Mouse (Mus musculus) bone marrow macrophage, adult 2 months (primary cell): Measurements from ENCODE around the gene Ankrd33b. TPM values are rescaled to one million over a fixed set of nuclear protein-coding genes. Genes with fewer than 3 reads are reported as not detected.

Experiments used
- H3K27ac ChIP-seq: 2 replicates; pipeline ENCODE4 v1.5.1; 2012; ENCODE audit warnings: low read depth, low read length; ENCODE audit not compliant: insufficient read depth
- H3K4me1 ChIP-seq: 2 replicates; pipeline ENCODE4 v1.6.1; 2012; ENCODE audit warnings: low read length; ENCODE audit not compliant: control insufficient read depth, insufficient read depth
- H3K4me3 ChIP-seq: 2 replicates; pipeline ENCODE4 v1.5.1; 2012; ENCODE audit warnings: mild to moderate bottlenecking, low read length, moderate library complexity; ENCODE audit not compliant: insufficient read depth
- CTCF ChIP-seq: IDR thresholded peaks from 2 replicates; pipeline ENCODE4 v1.5.1; 2012; ENCODE audit warnings: low read depth, mild to moderate bottlenecking, low read length, moderate library complexity
- POLR2A ChIP-seq: IDR thresholded peaks from 2 replicates; pipeline ENCODE4 v1.6.1; 2012; ENCODE audit warnings: mild to moderate bottlenecking, low read depth, low read length, borderline replicate concordance
- polyA plus RNA-seq: library from polyadenylated mRNA; stranded (reverse); fragments of >200 nt; gene quantifications from 2 replicates; pipeline ENCODE4 v1.2.4, GENCODE M21; 2012; ENCODE audit not compliant: missing spikeins, insufficient read depth, insufficient read length

Gene Ankrd33b
- polyA plus RNA-seq, 1 experiment = 7.8 TPM

DNA sequence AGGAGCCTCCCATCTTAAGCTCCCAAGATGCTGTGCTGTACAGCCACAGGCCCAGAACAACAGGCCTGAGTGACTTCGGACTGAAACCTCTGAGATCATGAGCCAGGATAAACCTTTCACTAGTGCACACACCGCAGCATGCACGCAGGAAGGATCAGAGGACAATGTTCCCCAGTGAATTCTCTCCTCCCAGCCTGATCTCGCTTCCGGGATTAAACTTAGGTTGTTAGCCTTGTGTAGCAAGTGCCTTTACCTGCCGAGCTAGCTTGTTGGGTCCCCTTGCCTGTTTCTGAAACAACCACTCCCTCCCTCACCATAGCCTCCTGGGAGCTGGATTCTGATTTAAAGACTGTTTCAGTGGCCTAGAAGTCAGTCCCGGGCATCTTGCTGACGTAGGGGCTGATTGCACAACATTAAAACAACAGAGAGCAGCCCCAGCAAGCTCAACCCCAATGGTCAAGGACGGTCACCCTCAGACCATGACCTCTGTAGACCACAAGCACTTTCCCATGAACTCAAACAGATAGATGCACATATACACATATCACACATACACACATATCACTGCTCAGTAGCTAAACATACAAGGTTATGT, 6.2 kb downstream of the Ankrd33b start:
- Histone ChIP-seq H3K4me1 (peaks cover 19% of the 10 kb centered on the region), H3K4me3 (no peak overlapping the region), H3K27ac (no peak overlapping the region)
- no peak for TF ChIP-seq POLR2A
- TF ChIP-seq CTCF = no peak

GRCm38 (mm10) chr15:31360593-31360992, 6.9 kb downstream of the Ankrd33b start:
- Histone ChIP-seq H3K27ac (no peak overlapping the region), H3K4me1 (peaks cover 16% of the 10 kb centered on the region), H3K4me3 (no peak overlapping the region)
- TF ChIP-seq POLR2A (no peak), CTCF (no peak)

GRCm38 (mm10) chr15:31359805-31360204, 7.7 kb downstream of the Ankrd33b start:
- no peak overlapping the region for H3K4me3 ChIP-seq
- H3K4me1 ChIP-seq = peaks cover 13% of the 10 kb centered on the region
- TF ChIP-seq CTCF (no peak), POLR2A (no peak)
- no peak overlapping the region for H3K27ac ChIP-seq

DNA sequence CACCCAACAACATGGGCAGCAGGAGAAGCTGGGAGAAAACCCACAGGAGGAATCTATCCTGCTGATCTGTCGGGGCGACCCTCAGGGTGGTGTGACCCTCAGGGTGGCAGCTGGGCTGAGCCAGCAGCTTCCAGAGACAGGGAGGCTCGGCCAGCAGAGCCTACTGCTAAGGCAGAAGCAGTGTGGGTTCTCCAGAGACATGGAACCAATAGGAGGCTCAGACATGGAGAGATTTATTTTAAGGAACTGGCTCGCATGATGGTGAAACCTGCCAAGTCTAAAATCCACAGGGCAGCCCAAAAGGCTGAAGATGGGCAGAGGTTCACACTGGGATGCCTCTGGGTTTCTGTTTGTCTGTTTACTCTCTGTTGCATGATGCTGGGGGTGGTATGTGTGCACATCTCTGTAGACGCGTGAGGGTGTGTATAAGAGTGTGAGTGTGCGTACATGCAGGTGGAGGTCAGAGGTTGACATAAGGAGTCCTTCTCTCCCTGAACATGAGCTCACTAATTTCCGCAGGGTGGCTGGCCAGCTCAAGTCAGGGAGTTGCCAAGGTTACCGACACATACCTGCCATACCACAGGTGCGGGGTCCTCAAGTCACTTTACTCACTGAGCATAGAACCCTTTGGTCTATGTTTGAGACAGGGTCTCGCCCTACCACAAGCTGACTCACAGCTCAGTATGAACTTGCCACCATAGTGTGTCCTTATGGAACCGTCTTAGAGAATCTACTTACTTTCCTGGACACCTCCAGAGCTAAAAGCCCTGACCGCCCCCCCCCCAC, 14.8 kb downstream of the Ankrd33b start:
- Histone ChIP-seq H3K4me3 (no peak overlapping the region), H3K4me1 (peaks cover 60% of the 10 kb centered on the region), H3K27ac (peak overlapping the region; percentile 55)
- TF ChIP-seq CTCF = no peak
- TF ChIP-seq POLR2A = no peak

- peak overlapping the region; percentile 45 for H3K4me3 ChIP-seq
- no peak for TF ChIP-seq CTCF
- 0 out of 2 replicates have a peak, but pooled peaks have one; percentile 36 for TF ChIP-seq POLR2A
- peak overlapping the region; percentile 96 for H3K27ac ChIP-seq
- peaks cover 65% of the 10 kb centered on the region for H3K4me1 ChIP-seq
Observed at GRCm38 (mm10) chr15:31349810-31350341, 17.6 kb downstream of the Ankrd33b start.

- peak overlapping the region; percentile 45 for H3K4me3 ChIP-seq
- H3K27ac ChIP-seq = peak overlapping the region; percentile 96
- TF ChIP-seq CTCF (no peak), POLR2A (no peak)
- H3K4me1 ChIP-seq = peaks cover 73% of the 10 kb centered on the region
Observed at GRCm38 (mm10) chr15:31349046-31349445, 18.5 kb downstream of the Ankrd33b start.

DNA sequence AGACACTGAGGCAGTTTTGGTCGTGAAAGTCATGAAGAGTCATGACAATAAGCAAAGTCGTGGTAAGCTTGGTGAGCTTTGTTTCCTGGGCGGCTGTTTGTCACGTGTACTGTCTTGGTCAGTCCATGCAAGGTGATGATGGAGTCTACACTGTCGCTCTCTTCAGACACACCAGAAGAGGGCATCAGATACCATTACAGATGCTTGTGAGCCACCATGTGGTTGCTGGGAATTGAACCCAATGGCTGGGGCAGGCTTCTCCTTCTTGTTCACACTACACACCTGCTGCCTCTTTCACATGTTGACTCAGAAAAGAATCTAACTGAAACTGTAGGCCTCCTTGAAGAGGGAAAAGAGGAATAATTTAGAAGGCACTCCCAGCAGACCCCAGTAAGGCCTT, 19.3 kb downstream of the Ankrd33b start:
- Histone ChIP-seq H3K4me1 (peaks cover 78% of the 10 kb centered on the region), H3K4me3 (no peak overlapping the region), H3K27ac (peak overlapping the region; percentile 96)
- no peak for TF ChIP-seq POLR2A
- no peak for TF ChIP-seq CTCF

DNA sequence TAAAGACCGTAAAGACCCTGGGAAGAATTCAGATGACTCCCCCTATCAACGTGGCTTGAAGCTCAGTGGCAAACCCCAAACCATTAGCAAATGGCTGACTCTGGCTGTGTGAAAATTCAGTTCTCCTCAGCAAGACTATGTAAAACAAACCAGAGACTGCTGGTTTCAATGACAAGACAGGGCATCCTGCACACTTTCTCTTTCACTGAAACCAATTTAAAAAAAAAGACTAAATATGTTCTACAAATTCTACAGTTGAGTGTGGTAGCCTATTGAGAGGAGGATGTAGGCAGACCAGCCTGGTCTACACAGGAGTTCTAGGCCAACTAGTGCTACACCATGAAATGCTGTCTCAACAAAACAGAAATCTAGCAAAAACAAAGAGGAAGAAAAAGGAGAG, 21.0 kb downstream of the Ankrd33b start:
- Histone ChIP-seq H3K4me3 (no peak overlapping the region), H3K27ac (no peak overlapping the region), H3K4me1 (peaks cover 77% of the 10 kb centered on the region)
- TF ChIP-seq POLR2A = no peak
- no peak for TF ChIP-seq CTCF

- TF ChIP-seq POLR2A = no peak
- no peak for TF ChIP-seq CTCF
- Histone ChIP-seq H3K4me1 (peaks cover 76% of the 10 kb centered on the region), H3K4me3 (no peak overlapping the region), H3K27ac (no peak overlapping the region)
Observed at GRCm38 (mm10) chr15:31345366-31345765, 22.2 kb downstream of the Ankrd33b start.

GRCm38 (mm10) chr15:31344811-31345211, 22.7 kb downstream of the Ankrd33b start:
- TF ChIP-seq CTCF (no peak), POLR2A (no peak)
- H3K27ac ChIP-seq = no peak overlapping the region
- H3K4me3 ChIP-seq = no peak overlapping the region
- peaks cover 79% of the 10 kb centered on the region for H3K4me1 ChIP-seq
